Mouse (Mus musculus) small intestine, adult 2 months (tissue): ENCODE measurements at regions not wholly inside any gene's neighbourhood (a gene's known extent, or its start where the extent isn't known, plus 50 kb on each side); places are given as distances from the start of the nearest gene placed in this dataset.

ENCODE experiments used
- H3K27ac ChIP-seq: fragments of 200-500 bp; 2 replicates; pipeline ENCODE4 v1.5.1; 2012; ENCODE audit warnings: low read depth, low read length, control low read depth, inconsistent platforms; ENCODE audit not compliant: insufficient read depth
- H3K27me3 ChIP-seq: fragments of 200-500 bp; 2 replicates; pipeline ENCODE4 v1.6.1; 2012; ENCODE audit warnings: mild to moderate bottlenecking, moderate library complexity, low read length, inconsistent platforms; ENCODE audit not compliant: control insufficient read depth, insufficient read depth
- H3K36me3 ChIP-seq: fragments of 200-500 bp; 2 replicates; pipeline ENCODE4 v1.6.1; 2012; ENCODE audit warnings: mild to moderate bottlenecking, low read length, control low read depth, inconsistent platforms; ENCODE audit not compliant: control insufficient read depth, insufficient read depth
- H3K4me1 ChIP-seq: fragments of 200-500 bp; 2 replicates; pipeline ENCODE4 v1.6.1; 2012; ENCODE audit warnings: low read length, inconsistent platforms, mixed read lengths; ENCODE audit not compliant: control insufficient read depth, insufficient read depth, insufficient read length
- H3K4me3 ChIP-seq: fragments of 200-500 bp; 2 replicates; pipeline ENCODE4 v1.5.1; 2012; ENCODE audit warnings: low read depth, mild to moderate bottlenecking, control low read depth, inconsistent platforms, low read length, moderate library complexity
- CTCF ChIP-seq: fragments of 200-500 bp; IDR thresholded peaks from 2 replicates; pipeline ENCODE4 v1.5.1; 2012; ENCODE audit warnings: low read depth, mild to moderate bottlenecking, control low read depth, inconsistent platforms, low read length, moderate library complexity, mixed read lengths; ENCODE audit not compliant: insufficient replicate concordance, insufficient read length; ENCODE audit errors: extremely low read depth
- POLR2A ChIP-seq: fragments of 200-500 bp; IDR thresholded peaks from 2 replicates; pipeline ENCODE4 v1.6.1; 2012; ENCODE audit warnings: low read depth, mild to moderate bottlenecking, control low read depth, inconsistent platforms, low read length, moderate library complexity
- WGBS: fragments of 180-500 bp; shearing (Covaris S2); methylation state at CpG from one replicate; pipeline ENCODE4 v1.1.7; 2018; 5-methylcytosine and 5-hydroxymethylcytosine counted together

DNA sequence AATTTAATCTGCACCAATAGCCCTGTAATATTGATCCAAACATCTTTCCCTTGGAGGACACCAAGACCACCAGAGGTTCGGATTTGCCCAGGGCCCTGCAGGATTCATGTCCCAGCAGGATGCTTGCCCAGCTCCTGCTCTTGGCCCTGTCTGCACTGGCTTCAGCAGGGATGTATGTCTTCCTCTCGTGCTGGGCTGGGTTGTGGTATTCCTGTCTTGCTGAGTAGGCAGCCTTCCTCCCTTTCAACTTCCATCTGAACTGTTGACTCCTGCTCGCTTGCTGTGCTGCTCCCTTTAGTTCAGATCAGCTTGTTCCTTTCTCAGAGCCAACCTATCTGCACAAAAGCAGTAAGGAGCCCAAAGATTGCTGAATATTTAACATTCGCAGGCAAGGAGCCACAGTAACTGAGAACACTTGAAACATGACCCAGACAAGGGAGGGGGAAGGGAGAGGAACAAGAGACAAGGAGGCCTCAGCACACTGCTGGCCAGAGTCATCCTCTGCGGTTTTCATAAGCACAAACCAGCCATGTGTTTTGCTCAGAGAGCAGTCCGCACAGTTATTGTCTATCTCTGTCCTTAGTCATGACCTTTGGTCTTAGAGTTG is 110.7 kb upstream of the Auts2 start:
- H3K27ac ChIP-seq, result no peak overlapping the region
- no peaks in the 10 kb centered on the region for H3K4me1 ChIP-seq
- peaks cover 2% of the 10 kb centered on the region; the same call in 1 of the 2 replicates for H3K27me3 ChIP-seq
- TF ChIP-seq CTCF, result no peak
- no peak for TF ChIP-seq POLR2A
- no peak overlapping the region for H3K4me3 ChIP-seq
- H3K36me3 ChIP-seq, result no peaks in the 10 kb centered on the region
- 41% methylated on average over 6 of the region's 6 CpGs for WGBS

GRCm38 (mm10) chr5:132652201-132652600 is 109.1 kb upstream of the Auts2 start:
- Histone ChIP-seq H3K4me1 (no peaks in the 10 kb centered on the region), H3K27ac (no peak overlapping the region), H3K36me3 (no peaks in the 10 kb centered on the region), H3K27me3 (peaks cover 2% of the 10 kb centered on the region; the same call in 1 of the 2 replicates), H3K4me3 (no peak overlapping the region)
- WGBS, result 17% methylated on average over 1 of the region's 1 CpGs
- TF ChIP-seq POLR2A (no peak), CTCF (no peak)

DNA sequence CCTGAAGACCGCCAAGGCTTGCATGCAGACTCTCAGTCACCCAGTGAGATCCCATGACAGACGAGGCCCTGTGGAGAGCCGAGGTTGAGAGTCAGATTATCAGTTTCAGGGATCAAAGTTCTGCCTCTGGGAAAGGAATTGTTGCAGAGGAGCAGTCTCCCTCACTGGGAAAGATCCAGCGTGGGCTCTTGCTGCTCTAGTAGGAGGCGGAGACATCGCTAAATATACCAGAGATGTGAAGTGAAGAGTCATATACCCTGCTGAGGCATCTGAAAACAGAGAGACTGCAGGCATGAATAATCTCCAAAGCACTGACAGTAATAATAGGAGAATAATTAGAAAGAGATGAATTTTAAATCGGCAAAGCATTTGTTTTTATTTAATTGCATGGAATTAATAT is 106.6 kb upstream of the Auts2 start:
- Histone ChIP-seq H3K27me3 (peaks cover 2% of the 10 kb centered on the region; the same call in 1 of the 2 replicates), H3K36me3 (no peaks in the 10 kb centered on the region), H3K4me3 (no peak overlapping the region), H3K27ac (no peak overlapping the region), H3K4me1 (no peaks in the 10 kb centered on the region)
- TF ChIP-seq CTCF, result no peak
- no peak for TF ChIP-seq POLR2A
- WGBS, result 58% methylated on average over 7 of the region's 7 CpGs

GRCm38 (mm10) chr5:132648751-132649150 is 105.6 kb upstream of the Auts2 start:
- no peak overlapping the region for H3K4me3 ChIP-seq
- 48% methylated on average over 2 of the region's 2 CpGs for WGBS
- no peaks in the 10 kb centered on the region for H3K36me3 ChIP-seq
- no peak for TF ChIP-seq POLR2A
- no peak for TF ChIP-seq CTCF
- H3K4me1 ChIP-seq, result no peaks in the 10 kb centered on the region
- no peak overlapping the region for H3K27ac ChIP-seq
- H3K27me3 ChIP-seq, result peaks cover 2% of the 10 kb centered on the region; the same call in 1 of the 2 replicates

DNA sequence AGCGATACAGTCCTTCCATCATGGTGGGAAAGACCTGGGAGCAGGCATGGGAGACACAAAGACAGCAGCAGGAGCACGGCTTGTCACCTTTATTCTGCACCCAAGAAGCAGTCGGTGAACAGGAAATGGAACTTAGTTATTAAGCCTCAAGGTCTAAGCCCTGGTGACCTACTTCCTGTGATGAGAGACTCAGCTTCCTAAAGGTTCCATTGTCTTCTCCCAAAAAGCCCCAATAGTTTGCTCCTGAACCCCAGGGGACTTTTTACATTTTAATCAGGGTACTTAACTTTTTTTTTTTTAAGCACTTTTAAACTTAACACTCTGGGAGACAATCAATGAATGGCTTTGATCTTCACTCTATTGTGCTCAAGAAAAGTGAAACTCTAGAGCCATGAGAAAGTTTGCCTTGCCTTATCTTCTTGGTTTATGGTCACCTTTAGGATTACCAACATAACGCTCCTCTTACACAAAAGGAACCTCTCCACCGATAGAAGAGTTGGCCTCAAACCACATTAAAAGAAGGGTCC is 101.6 kb upstream of the Auts2 start:
- Histone ChIP-seq H3K27ac (no peak overlapping the region), H3K4me1 (no peaks in the 10 kb centered on the region), H3K27me3 (no peaks in the 10 kb centered on the region), H3K4me3 (no peak overlapping the region), H3K36me3 (no peaks in the 10 kb centered on the region)
- 71% methylated on average over 5 of the region's 5 CpGs for WGBS
- TF ChIP-seq CTCF (no peak), POLR2A (no peak)

DNA sequence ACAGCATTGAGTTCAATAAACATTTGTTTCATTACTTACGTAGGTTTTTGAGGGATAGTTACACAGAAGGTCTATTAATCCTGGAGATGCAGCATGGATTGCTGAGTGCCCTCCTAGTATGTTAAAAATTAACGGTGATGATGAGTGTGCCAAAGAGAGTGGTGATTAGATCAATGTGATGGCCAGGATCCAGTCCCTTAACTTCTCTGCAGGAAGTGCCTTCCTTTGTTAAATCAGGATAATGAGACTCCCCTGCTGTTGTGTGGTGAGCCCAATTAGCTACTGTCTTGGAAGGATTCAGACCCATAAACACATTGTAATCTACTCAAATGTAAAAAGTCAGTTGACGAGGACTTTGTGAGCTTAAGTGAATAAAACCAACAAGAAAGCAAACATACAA is 100.1 kb upstream of the Auts2 start:
- no peak for TF ChIP-seq POLR2A
- no peak for TF ChIP-seq CTCF
- Histone ChIP-seq H3K4me1 (no peaks in the 10 kb centered on the region), H3K36me3 (no peaks in the 10 kb centered on the region), H3K4me3 (no peak overlapping the region), H3K27ac (no peak overlapping the region), H3K27me3 (no peaks in the 10 kb centered on the region)
- WGBS, result 29% methylated on average over 3 of the region's 3 CpGs

GRCm38 (mm10) chr5:132633198-132633884 is 90.2 kb upstream of the Auts2 start:
- Histone ChIP-seq H3K4me3 (no peak overlapping the region), H3K27me3 (no peaks in the 10 kb centered on the region), H3K4me1 (no peaks in the 10 kb centered on the region), H3K27ac (no peak overlapping the region), H3K36me3 (no peaks in the 10 kb centered on the region)
- WGBS, result 23% methylated on average over 5 of the region's 5 CpGs
- TF ChIP-seq POLR2A, result no peak
- TF ChIP-seq CTCF, result no peak

DNA sequence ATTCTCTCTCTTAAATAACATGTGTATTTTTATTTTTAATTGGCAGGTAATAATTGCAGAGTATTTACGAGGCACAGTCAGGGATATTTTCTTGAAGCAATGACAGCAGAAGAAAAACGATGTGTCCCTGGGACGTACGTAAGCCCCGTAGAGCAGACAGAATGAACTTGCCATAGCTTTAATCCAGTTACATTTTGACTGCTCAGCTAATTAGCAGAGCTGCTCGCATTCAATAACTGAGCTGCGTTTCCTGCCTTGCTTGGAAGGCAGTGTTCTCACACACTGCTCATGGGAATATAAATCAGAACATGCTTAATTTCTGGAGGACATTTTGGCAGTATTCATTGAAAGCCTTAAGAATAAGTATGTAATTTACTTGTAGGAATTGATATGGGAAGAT is 78.6 kb upstream of the Auts2 start:
- Histone ChIP-seq H3K4me3 (no peak overlapping the region), H3K27me3 (no peaks in the 10 kb centered on the region), H3K36me3 (no peaks in the 10 kb centered on the region), H3K27ac (no peak overlapping the region), H3K4me1 (no peaks in the 10 kb centered on the region)
- 80% methylated on average over 7 of the region's 7 CpGs for WGBS
- TF ChIP-seq POLR2A (no peak), CTCF (no peak)
